Mouse (Mus musculus): ENCODE measurements around the gene Tbpl1. TPM values are rescaled to one million over a fixed set of nuclear protein-coding genes. Genes with fewer than 3 reads are reported as not detected.

Tbpl1 gene
- polyA plus RNA-seq, 1 experiment from 2014 or later, result 70.5 TPM

- no peak for DNase-seq (ENCODE audit: low spot score)
These were observed 21.5 kb downstream of the Tbpl1 start for GRCm38 (mm10) chr10:22710173-22710777.

- DNase-seq (ENCODE audit: low spot score), result no peak
These were observed 23.4 kb downstream of the Tbpl1 start for GRCm38 (mm10) chr10:22708190-22708843.

GRCm38 (mm10) chr10:22703844-22704243 is 27.9 kb downstream of the Tbpl1 start:
- no peak for DNase-seq (ENCODE audit: low spot score)

- no peak for DNase-seq (ENCODE audit: low spot score)
These were observed 30.0 kb downstream of the Tbpl1 start for GRCm38 (mm10) chr10:22701485-22702315.

- DNase-seq (ENCODE audit: low spot score), result no peak
These were observed 31.0 kb downstream of the Tbpl1 start for GRCm38 (mm10) chr10:22700773-22701172.

- no peak for DNase-seq (ENCODE audit: low spot score)
These were observed 32.0 kb downstream of the Tbpl1 start for GRCm38 (mm10) chr10:22699487-22700335.

GRCm38 (mm10) chr10:22698158-22698953 is 33.4 kb downstream of the Tbpl1 start:
- no peak for DNase-seq (ENCODE audit: low spot score)

GRCm38 (mm10) chr10:22696864-22697263 is 34.9 kb downstream of the Tbpl1 start:
- DNase-seq (ENCODE audit: low spot score), result no peak

- DNase-seq (ENCODE audit: low spot score), result no peak
These were observed 35.5 kb downstream of the Tbpl1 start for GRCm38 (mm10) chr10:22696236-22696635.

- no peak for DNase-seq (ENCODE audit: low spot score)
These were observed 55.7 kb downstream of the Tbpl1 start for GRCm38 (mm10) chr10:22675848-22676630.

- no peak for DNase-seq (ENCODE audit: low spot score)
These were observed 57.6 kb downstream of the Tbpl1 start for GRCm38 (mm10) chr10:22674176-22674575.

GRCm38 (mm10) chr10:22668509-22668908 is 63.2 kb downstream of the Tbpl1 start:
- DNase-seq (ENCODE audit: low spot score), result no peak

- DNase-seq (ENCODE audit: low spot score), result no peak
These were observed 71.3 kb downstream of the Tbpl1 start for GRCm38 (mm10) chr10:22660286-22661000.

- no peak for DNase-seq (ENCODE audit: low spot score)
These were observed 72.4 kb downstream of the Tbpl1 start for GRCm38 (mm10) chr10:22659386-22659725.

- DNase-seq (ENCODE audit: low spot score), result no peak
These were observed 73.0 kb downstream of the Tbpl1 start for GRCm38 (mm10) chr10:22658534-22659385.

Measured in thymus, postnatal 0 days (tissue).